Mouse (Mus musculus) brain, embryonic 14.5 days (tissue): ENCODE measurements around the gene Nubp1.

Source experiments
- CTCF ChIP-seq: fragments of 200-500 bp; IDR thresholded peaks from 2 replicates; pipeline ENCODE4 v1.5.1; 2012; ENCODE audit warnings: inconsistent platforms, mild to moderate bottlenecking, moderate library complexity, borderline replicate concordance; ENCODE audit not compliant: insufficient read depth, insufficient read length; ENCODE audit errors: extremely low read depth
- POLR2A ChIP-seq: fragments of 200-500 bp; IDR thresholded peaks from 2 replicates; pipeline ENCODE4 v1.6.1; 2012; ENCODE audit warnings: mild to moderate bottlenecking, inconsistent platforms, borderline replicate concordance; ENCODE audit not compliant: poor library complexity, insufficient read depth, insufficient read length, severe bottlenecking; ENCODE audit errors: extremely low read depth

- TF ChIP-seq POLR2A: no peak
- no peak for TF ChIP-seq CTCF
Measured at GRCm38 (mm10) chr16:10379531-10379930, 32.2 kb upstream of the Nubp1 start.
